Mouse (Mus musculus) left cerebral cortex, postnatal 36 days (tissue): ENCODE results near the gene Mbnl2. TPM values are rescaled to one million over a fixed set of nuclear protein-coding genes. Genes with fewer than 3 reads are reported as not detected.

Experiments
- DNase-seq, 2 experiments: peaks; one replicate each; pipeline ENCODE4 v3.0.0; 2021 to 2022; ENCODE audit warnings: low spot score in 2 of 2, mixed read lengths in 1 of 2
- intact Hi-C: fragments of 180-260 bp; cut with DNase I; formaldehyde crosslinking; loops from one replicate; pipeline ENCODE4 v1.15.1; 2025
- total RNA-seq, 2 experiments: library from RNA; stranded (reverse); gene quantifications; 2 replicates each; pipeline ENCODE4 v1.2.3; 2021

Mbnl2 gene
- total RNA-seq, 2 experiments from 2014 or later = 223 to 270 TPM

DNA sequence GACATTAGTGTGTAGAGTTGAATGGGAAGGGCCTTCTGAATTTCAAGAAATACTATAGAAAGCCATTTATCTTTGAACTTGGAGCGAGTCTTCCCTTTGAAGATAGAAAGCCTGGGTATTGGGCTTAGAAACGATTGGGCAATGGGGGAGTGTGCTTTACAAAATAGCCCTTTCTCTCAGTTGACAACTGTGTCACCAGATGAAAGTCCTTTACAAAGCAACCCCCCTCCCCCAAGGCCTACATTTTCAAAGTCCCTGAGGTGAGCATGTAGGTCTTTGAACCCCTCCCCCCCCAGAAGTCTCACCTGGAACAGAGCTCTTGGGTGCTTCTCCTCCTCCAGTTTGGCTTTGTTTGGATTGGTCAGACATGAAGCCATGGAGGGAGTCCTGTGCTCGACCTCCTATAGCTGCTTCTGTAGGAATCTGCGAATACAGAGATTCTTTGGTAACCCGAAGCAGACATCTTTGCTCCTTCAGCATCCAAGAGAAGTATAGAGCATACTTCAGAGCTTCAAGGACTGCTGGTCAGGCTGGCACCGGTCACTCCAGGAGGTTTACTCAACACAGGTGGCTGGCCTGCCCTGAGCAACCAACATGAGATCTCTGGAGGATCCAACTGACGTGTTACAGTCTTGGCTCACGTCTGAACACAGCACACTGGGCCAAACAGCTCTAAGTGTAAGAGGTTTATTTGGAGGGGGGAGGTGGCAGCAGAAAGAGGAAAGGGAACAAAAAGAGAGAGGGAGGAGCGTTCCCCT lies 43.7 kb downstream of the Mbnl2 start:
- intact Hi-C loops = no loop called here
- DNase-seq = no peak

DNA sequence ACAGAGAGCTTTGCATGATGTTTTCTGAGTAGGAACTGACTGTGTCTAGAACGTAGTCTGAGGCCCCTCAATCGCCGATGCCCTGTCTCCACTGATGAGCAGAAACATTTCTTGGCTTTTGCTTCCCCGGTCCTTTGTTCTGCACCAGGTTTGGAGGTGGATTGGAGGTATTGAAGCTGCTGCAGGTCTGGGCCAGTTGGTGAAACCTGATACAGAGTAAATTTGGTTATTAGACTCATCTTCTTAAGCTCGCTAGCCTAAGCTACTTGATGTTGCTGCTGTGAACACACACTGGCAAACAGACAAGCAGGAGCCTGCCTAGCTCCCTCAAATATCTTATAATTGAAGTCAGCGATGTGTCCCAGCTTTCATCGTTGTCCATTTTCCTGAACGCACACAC lies 46.6 kb downstream of the Mbnl2 start:
- no peak for DNase-seq
- intact Hi-C loops = no loop called here

DNA sequence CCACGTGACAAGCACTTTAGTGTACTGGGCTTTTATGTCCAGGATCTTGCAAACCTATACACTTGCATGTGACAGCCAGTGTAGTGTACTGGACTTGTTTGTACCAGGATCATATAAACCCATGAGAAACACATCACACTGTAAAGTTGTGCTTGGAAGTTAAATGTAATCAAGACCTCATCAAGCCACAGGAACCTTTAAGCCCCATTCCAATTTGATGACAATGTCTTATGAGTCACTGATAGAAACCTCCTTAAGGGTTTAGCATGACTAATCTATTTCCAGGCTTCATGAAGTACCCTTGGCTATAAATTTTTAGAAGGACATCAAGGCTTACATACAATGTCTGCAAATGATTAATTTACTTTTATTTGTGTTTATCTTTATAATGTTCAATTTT lies 47.6 kb downstream of the Mbnl2 start:
- intact Hi-C loops = no loop called here
- DNase-seq = no peak

DNA sequence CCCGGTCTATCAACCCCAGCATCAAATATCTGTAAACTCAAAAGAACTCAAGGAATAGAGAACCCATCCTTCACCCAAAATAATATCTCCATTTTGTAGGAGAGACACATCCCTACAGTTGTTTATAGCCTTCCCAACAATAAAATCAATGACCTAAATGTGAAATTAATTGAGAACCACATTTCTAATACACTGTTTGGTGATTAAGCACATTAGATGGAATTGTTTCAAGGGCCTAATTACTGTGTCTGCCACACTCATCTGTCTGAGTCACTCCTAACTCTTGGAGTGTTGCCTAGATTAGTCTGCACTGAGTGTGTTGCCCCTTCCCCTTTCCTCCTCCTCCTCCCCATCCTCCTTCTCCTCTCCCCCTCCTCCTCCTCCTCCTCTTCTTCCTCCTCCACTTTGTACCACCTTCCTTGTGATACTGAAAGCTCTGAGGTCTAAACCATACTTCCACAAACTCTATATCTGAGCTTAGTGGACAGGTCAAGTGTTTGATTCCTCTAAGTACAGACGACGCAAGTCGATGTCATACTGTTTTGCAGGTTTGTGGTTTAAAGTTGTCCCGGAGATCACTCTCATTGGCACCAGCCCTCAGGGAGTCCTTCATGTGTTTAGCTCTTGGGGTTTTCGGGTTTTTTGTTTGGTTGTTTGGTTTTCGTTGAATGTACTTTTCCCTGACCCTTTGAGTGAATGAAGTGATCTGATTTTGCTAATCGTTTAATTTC lies 48.8 kb downstream of the Mbnl2 start:
- intact Hi-C loops = no loop called here
- DNase-seq = no peak

DNA sequence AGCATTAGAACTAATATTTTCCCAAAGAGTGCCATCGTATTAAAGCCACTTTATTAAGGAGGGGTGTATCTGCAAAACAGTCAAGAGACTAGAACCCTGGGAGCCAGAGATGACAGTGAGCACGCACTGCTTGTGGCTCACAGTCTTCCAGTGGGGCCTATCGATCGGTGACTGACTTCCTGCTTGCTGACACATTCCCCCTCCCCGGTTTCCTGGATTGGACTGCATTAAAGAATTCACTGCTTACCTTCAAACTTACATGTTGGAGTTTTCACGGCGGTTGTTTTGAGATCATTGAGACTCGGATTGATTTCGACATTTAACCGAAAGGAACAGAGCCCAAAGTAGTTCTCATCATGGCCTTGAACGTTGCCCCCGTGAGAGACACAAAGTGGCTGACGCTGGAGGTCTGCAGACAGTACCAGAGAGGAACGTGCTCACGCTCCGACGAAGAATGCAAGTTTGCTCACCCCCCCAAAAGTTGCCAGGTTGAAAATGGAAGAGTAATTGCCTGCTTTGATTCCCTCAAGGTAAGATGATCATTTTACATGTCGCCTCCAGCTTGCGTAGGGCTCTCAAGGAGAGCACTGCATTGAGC lies 49.5 kb downstream of the Mbnl2 start:
- intact Hi-C loops = no loop called here
- no peak for DNase-seq

DNA sequence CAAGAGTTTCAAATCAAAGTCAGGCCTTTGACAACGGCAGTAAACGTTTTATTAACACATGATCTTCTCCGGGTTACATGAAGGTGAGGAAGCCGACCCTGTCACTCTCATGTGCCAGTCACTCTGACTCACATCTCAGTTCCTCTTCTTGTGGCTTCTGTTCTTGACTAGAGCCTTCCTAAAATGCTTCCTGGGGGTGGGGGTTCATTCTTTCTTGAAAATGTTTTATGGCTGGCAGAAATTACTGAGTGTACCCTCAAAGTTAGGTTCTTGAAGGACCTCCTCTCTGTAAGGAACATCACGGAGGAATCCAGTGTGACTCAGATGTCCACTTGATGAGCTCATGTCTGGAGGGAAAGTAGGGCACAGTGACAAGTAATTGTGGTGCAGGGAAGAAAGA lies 50.2 kb downstream of the Mbnl2 start:
- DNase-seq = no peak
- intact Hi-C loops = no loop called here

DNA sequence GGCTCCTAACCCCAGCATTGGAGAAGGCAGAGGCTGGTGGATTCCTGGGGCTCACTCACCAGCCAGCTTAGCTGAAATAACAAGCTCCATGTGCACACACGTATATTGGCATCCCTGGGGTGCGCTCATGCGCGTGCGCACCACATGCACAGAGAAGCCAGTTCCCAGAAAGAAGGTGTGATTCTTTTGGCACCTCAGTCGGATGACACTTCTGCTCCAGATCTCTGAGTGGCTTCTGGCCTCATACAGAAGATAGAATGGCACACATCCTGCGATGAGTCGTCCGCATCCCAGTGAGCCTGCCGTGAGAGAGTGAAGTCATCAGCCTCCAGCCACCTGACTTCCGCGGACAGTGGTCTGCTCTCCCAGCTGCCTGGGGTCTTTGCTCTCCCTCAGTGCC lies 55.0 kb downstream of the Mbnl2 start:
- intact Hi-C loops = no loop called here
- DNase-seq = peak; percentile 44 to 65

DNA sequence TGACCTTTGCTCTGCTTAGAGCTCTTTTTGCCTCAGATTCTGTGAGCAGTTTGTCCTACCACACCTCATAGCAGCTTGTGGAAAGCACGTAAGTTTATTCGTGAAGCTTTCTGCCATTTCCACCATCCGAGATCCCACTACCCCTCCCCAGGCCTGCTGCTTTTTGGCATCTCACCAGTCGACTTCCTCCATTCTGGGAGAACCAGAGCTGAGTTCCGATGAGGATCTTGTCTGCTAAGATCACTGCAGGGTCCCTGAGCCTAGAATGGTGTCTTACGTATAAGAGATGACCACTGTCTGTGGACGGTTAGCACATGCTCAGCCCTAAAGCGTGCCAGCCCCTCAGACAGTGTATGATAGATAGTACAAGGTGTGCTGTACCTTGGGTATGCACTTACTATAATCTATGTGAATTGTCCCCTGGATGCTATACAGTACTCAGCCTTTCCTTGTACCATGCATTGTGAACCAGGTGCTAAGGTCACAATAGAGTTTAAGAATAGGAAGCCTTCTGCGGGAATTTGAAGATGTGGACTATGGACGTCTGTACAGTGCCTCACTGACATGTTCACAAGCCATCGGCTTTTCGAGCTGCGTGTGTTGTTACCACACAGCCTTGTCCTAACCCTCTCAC lies 55.5 kb downstream of the Mbnl2 start:
- intact Hi-C loops = no loop called here
- no peak for DNase-seq

DNA sequence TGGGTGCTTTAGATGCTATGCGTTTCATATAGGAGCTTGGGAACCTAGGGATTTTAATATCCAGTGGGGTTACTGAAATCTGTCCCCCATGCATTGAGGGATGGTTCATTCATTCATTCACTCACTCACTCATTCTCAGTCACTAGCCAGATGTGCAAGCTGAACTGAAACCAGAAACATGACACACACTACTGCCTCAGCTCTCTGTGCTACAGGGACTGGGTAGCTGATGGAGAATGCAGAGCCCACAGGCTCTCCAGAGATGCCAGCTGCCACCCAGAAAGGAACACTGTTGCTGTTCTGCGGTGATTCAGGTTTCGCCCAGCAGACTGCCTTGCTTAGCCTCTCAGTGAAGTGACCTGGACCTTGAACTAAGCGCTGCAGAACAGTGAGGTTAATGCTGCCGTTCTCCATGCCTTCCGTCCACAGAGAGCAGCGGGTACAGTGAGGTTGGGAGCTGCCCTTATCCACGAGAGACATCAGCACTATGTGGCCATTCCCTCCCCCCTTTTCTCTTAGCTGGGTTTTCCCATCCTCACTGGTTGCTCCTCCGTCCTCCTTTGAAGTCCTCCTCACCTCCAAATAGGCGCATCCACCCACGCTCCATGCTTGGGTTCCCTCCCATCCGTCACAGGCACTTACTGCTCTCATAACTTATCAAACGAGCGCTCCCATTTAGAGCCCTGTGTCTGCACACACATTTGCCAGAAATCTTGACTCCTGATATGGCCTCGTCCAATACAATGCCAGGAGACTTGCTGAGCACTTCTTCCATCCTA lies 58.2 kb downstream of the Mbnl2 start:
- no peak for DNase-seq
- intact Hi-C loops = no loop called here

DNA sequence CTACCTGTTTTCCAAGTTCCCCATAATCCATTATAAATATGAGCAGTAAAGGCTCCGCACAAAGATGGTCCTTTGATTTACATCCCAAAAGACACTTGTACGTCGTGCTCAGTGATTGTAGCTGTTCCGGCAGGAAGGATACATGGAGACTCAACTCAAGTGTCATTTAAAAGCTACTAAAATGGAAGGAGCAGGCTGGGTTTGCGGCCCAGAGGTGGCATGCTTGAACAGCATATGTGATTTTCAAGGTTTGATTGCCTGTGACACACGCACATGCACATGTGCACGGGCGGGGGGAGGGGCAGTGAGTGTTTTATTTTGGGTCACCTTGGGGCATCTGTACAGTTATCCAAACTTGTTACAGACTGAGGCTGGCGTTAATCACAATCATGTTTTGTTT lies 59.9 kb downstream of the Mbnl2 start:
- no peak for DNase-seq
- intact Hi-C loops = no loop called here

DNA sequence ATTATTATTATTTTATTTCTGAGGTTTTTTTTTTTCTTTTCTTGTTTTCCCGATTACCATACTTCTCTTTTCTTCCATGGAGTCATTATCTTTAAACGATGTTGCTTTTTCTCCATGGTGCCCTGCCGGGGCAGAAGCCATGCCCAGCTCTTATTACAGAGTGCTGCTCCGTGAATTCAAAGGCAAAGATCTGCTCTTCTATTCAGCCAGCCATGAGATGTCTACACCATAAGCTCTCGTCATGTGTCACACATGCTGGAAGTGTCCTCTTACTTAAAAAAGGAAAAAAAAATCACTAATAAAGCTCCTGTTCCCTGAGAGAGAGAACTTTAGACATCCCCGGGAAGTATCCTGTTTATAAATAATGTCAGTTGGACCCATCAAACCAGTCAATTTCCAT lies 60.4 kb downstream of the Mbnl2 start:
- intact Hi-C loops = no loop called here
- no peak for DNase-seq

DNA sequence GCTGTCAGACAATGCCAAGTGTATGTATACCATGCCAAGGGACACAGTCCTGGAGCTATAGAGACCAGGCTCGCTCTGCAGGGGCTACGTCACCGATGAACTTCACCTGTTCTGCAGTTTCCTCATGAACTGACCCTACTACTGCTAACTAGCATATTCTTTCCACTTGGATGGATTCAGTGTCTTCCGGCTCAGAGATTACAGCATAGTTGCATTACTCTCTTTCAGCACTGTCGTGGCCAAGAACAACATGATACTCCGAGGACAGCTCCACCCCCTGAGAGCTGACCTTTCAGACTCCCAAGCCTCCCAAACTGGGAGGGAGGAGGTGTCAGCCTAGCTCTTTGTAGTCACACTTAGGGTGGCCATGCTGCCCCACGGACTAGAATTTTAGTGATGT lies 60.9 kb downstream of the Mbnl2 start:
- intact Hi-C loops = no loop called here
- DNase-seq = no peak

DNA sequence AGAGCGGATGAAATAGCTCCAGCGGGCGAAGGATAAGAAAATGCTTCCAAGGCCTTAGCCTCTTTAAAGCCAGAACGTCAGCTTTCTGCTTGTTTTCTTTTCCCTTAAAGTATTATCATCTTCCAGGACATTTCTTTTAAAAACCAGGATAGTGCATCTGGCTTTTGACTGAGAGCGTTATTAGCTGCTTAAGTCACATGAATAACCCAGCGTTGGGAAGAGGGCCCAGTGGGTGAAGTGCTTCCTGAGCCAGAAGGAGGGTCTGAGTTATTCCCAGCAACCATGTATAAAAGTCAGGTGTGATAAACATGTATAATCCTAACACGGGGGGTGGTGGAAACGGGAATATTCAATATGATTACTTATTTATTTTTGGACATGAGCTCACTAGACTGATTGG lies 61.4 kb downstream of the Mbnl2 start:
- no peak for DNase-seq
- intact Hi-C loops = no loop called here

DNA sequence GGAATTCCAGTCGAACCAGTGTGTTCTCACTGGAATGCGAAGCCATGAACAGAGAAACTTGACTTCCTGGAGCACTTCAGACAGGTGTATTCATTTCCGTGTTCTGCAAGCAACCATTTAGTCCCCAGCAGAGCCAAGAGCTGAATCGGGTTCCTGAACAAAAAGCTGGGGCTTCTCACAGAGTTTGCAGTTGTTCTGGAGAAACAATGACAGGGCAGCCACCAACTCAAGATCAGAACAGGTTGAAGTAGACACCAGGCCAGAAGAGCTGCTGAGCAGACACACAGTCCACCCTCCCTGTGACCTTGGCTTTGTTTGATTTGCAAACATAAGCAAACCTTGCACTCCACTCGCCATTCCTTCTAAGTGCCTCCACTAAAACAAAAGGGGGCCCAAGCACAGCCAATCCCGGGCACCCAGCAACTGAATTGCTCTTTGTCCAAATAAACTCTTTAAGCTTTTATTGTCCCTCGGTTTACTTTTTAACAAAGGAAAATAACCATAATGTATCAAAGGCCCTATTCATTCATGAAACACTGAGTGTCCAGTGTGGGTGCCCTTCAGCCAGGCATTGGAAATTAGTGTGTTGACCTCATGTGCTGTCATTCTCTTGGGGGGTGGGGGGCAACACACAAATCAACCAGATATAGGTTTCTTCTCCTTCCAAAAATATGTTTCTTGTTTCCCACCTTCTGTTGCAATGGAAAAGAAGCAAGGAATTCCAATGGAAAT lies 62.4 kb downstream of the Mbnl2 start:
- intact Hi-C loops = no loop called here

DNA sequence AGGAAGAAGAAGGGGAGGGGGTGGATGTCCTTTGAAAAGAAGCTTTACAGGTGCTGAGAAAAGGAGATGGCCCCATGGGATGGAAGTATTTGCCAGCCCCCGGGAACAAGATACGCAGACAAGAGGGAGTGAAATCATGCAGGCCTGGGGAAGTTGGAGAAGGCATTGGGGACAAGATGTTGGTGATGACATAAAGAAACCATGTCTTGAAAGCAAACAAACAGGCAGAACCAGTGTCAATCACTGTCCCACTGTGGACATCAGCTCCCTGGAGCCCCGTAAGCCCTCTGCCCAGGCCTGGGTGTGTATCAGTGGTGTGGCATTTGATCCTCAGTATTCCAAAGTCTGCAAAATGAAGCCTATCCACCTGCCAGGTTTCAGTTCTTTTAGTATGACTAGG lies 63.2 kb downstream of the Mbnl2 start:
- no peak for DNase-seq
- intact Hi-C loops = no loop called here

More for the DNA sequence above, 62.4 kb downstream of the Mbnl2 start:
- DNase-seq = no peak

DNA sequence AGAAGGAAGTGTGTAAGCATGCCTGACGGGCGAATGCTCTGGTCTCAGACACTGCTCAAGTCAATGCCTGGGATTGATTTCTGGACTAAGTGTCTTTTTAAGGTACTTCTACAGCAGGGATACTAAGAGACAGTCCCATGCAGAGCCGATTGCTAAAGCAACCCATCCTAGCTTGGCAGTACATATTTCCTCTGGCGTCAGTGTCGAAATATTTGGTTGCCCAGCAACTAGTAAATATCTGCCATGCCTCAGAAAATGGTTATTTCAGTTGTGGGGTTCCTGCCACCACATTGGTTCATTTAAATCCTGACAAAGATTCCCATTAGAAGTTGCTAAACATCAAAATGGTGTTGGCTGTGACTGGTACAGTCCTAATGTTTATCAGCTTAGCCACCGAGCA lies 66.4 kb downstream of the Mbnl2 start:
- intact Hi-C loops = no loop called here
- DNase-seq = no peak

DNA sequence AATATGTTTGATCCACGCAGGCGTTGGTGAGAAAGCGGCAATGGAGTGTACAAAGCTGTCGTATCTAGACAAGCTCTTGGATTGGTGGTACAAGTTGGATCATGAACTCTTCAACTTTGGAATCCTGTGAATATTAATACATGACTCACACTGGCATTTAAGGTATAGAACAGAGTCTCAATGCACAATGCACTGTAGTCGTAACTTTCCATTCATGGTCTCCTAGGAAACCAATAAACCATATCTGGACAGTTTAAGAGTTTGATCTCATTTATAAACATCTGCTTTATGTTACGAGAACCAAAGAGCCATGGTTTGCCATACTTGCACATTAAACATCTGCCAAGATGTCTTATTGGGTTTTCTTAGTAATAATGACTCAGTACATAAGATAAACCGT lies 66.9 kb downstream of the Mbnl2 start:
- intact Hi-C loops = no loop called here
- no peak for DNase-seq

DNA sequence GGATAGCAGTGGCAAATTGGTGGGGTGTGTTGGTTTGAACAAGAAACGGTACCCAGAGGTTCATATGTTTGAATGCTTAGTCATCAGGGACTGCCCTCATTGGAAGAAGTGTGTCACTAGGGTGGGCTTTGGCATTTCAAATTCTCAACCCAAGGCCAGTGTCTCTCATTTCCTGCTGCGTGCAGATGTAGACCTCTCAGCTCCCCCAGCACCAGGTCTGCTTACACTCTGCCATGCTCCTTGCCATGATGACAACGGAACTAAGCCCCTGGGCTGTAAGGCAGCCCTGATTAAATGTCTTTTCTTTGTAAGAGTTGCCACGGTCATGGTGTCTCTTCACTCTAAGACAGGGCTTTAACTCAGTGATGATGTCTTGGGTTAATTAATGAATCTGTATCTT lies 69.2 kb downstream of the Mbnl2 start:
- intact Hi-C loops = no loop called here
- no peak for DNase-seq
